Mouse (Mus musculus): ENCODE measurements around the gene Loxl3.
A peak's percentile ranks its signal among the peaks of the same experiment; 100 is the strongest.

Gene Loxl3

DNA sequence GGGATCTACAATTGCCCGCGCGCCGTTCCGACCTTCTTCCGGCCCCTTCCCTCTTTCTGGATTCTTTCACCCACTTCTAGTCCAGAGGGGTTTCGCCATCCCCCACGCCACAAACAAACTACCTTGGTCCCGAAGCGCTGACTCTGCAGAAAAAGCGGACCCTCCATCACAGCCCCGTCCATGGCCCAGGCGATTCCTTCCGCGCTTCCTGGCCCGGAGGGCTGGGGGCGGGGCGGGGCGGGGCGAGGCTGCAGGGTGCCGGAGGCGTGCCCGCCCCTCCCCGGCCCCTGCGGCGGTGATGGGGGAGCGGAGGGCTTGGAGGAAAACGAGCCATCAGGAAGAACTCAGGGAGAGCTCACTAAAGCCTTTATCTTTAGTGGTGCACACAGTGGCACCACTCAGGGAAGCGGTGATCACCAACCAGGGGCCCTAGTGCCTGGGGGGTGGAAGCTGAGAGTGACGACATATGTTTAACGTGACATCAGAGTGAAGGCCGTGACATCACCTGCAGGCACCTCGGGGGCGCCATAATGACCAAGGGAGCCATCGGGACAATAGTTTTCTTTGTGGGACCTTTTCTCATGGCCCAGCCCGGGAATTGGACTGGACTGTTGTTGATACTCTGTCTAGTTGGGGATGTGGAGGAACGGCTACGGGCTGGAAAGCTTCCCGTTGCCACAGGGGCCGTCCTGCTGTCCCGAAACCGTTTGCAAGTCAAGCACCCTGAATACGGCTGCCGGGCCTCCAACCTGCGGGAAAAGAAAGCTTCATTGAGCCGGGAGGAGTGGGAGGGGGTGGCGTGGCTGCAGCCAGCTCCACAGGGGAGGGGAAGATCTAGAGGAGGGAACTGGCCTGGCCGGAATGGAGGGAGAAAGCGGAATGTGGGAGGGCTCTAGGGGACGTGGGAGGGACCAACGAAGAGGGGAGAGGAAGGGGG, at the start of gene Loxl3, which contains the start of gene Dok1:
Gene Loxl3 (plus strand): TSS at position 925 of the 937 bp plus-strand sequence.
Gene Dok1 (minus strand): TSS at position 223 of the 937 bp plus-strand sequence.
- DNase-seq (ENCODE audit: low read depth in 1 of 2, low spot score in 2 of 2): peak in 1 of 2 experiments; percentile 71

DNA sequence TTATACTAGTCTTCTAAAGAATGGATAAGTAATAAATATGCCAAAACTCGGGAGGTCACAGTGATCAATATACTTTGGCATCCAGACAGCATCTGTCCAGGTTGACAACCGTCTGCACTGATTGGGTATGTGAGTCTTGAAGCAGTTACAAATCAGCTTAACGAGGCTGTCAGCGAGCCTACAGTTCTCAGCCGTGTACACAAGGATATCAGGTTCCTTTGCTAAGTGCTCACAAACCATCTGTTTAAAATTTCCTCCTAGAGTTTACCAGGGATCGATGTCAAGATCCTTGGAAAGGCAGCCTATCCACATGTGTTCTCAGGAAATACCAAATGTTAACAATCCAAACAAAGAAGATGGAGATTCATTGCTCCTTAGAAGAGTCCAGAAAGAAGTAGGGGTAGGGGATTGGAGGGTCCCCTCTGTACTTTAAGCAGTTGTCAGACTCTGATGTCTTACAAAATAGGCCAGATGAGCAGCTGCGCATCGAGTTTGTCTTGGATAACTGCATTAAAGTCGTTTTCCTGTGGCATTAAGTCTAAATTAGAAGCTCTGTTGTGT, 46.5 kb upstream of the Loxl3 start:
- no peak for DNase-seq (ENCODE audit: low read depth in 1 of 2, low spot score in 2 of 2)

DNA sequence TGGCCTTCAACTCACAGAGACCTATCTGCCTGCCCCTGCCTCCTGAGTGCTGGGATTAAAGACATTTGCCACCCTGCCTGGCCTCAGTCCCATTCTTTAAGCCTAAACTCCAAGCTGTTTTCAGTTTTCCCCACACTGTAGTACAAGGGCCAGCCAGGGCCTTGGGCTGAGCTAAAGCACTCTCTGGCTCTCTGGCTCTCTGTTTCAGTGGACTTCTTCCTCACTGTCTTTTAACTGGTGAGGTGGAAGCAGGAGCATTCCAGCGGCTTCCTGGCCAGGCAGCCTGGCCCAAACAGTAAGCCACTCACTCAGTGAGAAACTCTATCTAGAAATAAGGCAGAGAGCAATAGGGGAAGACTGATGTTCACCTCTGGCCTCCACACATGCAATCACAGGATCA, 40.3 kb upstream of the Loxl3 start:
- DNase-seq (ENCODE audit: low read depth in 1 of 2, low spot score in 2 of 2): no peak

DNA sequence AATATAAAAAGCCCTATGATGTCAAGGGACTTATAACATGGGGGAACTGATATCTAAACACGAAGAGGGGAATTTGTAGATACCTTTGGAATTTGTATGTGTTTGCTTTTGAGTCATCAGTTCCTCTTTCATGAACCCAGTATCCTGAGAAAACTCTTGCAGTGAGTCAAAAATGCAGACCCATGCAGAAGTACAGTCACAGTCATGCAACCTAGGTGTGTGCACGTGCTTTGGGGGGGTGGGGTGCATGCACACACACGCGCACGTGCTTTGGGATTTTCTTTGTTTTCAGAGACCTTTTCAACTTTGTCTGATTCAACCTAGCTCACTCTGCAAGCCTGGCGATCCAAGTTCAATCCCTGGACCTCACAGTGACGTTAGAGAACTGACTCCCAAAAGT, 39.6 kb upstream of the Loxl3 start:
- DNase-seq (ENCODE audit: low read depth in 1 of 2, low spot score in 2 of 2): no peak

DNA sequence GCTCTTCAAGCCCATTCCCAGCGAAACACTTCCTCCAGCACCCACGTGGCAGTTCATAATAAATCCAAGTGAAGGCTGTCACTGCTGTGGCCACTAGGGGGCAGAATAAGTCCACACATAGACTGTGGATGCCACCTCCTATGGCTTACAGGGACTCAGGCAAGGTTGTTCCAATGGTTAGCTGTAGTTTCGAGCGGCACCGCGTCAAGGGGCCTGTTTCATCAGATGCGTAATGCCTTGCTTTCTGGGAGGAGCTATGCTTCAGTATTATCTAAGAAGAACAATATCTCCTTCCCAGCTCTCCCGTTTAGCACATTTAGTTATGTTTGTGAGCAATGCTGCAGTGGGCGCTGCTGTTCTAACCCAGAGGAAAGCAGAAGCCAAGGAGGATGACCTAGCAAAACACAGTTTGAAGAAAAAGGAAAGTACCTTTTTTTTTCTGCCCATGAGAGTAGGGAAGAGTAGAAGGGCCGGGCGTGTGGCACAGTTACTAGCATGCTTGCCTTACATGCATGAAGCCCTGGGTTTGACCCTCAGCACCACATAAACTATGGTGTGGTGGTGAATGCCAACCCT, 37.1 kb upstream of the Loxl3 start:
- DNase-seq (ENCODE audit: low read depth in 1 of 2, low spot score in 2 of 2): peak; percentile 89

DNA sequence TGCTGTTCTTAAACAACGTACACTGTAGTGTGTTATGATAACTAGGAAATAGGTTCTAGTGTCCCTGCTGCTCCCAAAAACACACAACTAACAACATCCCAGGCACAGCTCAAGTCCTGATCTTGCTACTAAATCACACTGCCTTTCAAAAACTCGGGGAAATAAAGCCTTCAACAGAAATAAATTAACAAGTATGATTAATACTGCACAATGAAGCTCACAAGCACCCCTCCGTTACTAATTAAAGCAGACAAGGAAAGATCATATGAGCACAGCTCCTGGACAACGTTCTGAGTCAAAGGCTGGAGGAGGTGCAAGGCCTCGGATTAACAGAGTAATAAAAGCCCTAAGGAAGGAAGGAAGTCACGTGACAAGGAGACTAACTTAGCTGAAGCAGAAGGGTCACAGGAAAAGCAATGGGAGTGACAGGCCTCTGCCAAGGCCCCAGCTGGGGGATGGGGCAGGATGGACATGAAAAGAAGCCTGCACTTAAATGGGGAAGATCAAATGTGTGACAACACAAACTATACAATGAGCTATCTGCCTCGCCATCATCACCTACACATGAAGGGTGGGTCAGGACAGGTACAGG, 36.4 kb upstream of the Loxl3 start:
- no peak for DNase-seq (ENCODE audit: low read depth in 1 of 2, low spot score in 2 of 2)

DNA sequence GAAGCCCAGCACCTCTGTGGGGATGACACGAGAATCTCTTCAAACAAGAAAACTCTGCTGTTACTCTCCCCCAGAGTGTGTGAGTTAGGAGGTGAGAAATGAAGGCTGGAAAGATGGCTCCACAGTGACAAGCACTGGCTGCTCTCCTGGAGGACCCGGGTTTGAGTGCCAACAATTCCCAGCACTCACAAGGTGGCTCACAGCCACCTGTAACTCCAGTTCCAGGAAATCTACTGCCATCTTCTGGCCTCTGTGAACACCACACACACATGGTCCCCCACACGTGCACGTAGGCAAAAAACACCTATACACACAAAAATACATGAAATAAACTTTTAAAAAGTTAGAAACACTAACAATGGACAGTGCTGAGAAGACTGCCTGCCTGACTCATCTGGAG, 35.6 kb upstream of the Loxl3 start:
- no peak for DNase-seq (ENCODE audit: low read depth in 1 of 2, low spot score in 2 of 2)

DNA sequence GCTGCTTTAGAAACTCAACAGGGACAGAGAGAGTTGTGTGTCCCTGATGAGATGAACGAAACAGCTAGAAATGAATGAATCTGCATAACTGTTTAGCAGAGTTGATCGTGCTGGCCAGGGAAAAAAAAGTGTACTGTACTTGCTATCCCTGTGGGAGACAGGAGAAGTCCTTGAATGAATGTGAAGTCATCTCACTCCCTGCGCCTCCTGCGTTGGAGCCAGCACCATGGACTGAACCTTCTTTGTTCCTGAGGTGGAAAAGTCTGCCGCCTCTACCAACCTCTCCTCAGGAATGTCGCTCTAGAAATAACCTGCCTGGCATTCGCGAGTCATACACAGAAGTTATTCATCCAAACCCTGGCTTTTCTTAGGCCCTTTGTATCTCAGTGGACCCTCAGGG, 34.0 kb upstream of the Loxl3 start:
- DNase-seq (ENCODE audit: low read depth in 1 of 2, low spot score in 2 of 2): no peak

DNA sequence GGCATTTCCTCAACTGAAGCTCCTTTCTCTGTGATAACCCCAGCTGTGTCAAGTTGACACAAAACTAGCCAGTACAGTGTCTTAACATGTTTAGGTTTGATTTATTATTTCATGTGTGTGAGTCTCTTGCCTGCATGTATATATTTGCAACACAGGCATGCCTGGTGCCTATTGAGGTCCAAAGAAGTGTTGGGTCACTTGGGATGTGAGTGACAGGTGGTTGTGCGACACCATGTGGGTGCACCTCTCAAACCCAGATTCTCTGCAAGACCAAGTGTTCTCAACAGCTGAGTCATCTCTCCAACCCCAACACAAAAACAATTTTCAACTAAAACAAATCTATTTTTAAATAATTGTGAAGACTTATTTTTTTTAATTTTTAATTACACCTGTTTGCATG, 30.9 kb upstream of the Loxl3 start:
- DNase-seq (ENCODE audit: low read depth in 1 of 2, low spot score in 2 of 2): no peak

DNA sequence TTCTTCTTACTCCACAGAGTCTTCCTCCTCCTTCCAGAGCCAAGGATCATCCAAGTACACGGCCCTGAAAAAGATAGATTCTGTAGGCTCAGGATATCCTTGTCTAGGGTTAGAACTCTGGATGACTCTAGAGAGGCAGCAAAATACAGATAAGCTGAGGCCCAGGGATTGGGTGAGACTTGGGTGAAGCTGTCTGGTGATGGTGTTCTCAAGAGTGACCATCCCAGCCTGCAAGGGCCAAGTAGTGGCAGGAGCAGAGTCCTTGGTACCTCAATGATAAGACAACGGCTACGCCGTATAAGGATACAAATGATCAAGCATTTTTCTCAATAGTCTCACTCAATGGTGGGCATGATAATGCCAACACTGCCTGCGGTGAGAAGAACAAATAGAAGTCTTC, 30.1 kb upstream of the Loxl3 start:
- DNase-seq (ENCODE audit: low read depth in 1 of 2, low spot score in 2 of 2): no peak

DNA sequence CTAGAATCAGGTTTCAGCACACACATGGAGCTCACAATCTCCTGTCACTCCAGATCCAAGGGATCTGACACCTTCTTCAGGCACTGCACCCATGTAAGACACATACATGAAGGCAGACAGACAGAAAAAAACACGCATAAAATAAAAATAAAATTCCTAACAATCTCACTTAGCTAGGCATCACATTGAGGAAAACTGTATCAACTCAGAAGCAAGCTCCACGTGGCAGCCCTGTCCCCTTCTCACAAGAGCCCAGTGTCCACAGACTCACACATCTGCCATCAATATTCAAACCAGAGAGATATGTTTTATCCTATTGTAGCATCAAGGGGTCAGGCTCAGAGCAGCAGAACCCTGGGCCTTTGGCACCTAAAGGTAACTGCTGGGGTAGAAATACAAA, 29.7 kb upstream of the Loxl3 start:
- DNase-seq (ENCODE audit: low read depth in 1 of 2, low spot score in 2 of 2): no peak

DNA sequence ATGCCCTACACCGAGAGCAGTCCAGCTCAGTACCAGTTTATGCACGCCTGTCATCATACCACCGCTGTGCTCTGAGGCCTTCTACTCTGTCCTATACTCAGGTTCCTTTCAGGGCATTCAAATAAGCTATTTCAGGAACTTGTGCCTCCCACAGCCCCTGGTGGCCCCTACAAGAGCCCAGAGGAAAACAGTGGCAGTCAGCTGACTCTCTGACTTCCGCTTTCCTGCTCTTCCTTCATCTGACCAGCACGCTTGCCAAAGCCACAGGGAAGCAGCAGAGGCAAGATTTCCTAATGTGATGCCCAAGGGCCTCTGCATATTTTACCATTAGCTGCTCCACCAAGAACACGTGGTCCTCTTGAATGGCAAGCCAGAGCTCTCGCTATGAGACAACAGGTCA, 29.1 kb upstream of the Loxl3 start:
- DNase-seq (ENCODE audit: low read depth in 1 of 2, low spot score in 2 of 2): peak; percentile 76 to 79

DNA sequence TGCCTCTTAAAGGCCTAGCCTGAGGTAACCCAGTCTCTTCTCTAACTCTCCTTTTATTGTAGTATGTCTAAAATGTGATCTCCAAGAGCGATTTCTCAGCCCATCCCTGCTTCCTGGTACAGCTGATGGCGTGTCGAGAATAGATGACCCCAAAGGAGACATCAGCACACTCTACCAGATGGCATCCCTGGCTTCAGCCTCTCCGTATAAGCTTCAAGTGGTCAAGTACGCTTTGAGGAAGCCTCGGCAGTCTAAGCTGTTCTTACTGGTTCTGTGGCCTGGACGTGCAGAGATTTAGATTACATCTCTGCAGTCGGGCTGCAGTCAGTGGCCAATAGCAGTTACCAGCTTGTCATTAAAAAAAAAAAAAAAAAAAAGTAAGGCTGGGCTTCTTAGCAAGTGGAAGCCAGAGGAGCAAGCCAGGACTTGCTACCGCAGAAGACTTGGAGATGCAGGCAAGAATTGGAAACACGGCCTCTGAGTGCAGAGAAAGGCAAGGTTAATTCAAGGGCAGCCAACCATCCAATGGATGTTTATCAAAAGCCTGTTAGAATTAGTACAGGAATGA, 28.4 kb upstream of the Loxl3 start:
- DNase-seq (ENCODE audit: low read depth in 1 of 2, low spot score in 2 of 2): no peak

DNA sequence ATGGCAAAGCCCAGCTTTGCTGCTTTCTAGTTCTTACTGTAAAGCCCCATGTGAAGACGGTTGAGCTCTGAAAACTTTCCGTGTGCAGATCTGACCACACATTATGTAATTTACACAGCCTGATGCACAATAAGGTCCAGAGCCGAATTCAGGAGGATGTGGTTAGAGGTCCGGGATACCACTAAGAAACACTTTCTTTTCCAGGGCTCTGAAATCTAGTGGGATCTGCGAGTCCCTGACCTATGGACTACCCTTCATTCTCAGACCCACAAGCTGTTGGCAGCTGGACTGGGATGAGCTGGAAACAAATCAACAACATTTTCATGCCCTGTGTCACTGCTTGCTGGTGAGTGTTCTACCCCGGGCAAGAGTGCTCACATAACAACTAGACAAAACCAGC, 27.9 kb upstream of the Loxl3 start:
- DNase-seq (ENCODE audit: low read depth in 1 of 2, low spot score in 2 of 2): no peak

DNA sequence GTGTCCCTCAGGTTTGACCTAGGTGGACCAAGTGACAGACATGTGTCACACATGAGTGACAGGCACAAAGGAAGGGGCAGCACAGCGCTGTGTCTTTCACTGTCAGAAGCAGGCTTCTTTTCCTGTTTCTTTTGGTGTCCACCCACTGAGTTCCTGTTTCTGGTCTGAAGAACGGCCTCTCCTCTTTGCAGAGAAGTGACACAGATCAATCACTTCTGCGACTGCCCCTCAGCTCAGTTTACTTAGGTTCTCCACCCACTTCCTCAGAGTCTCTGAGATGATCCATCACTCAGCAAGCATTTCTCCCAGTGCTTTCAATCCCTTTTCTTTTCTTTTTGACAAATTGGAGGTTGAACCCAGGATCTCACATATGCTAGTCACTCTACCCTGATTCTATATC, 25.3 kb upstream of the Loxl3 start:
- DNase-seq (ENCODE audit: low read depth in 1 of 2, low spot score in 2 of 2): no peak

DNA sequence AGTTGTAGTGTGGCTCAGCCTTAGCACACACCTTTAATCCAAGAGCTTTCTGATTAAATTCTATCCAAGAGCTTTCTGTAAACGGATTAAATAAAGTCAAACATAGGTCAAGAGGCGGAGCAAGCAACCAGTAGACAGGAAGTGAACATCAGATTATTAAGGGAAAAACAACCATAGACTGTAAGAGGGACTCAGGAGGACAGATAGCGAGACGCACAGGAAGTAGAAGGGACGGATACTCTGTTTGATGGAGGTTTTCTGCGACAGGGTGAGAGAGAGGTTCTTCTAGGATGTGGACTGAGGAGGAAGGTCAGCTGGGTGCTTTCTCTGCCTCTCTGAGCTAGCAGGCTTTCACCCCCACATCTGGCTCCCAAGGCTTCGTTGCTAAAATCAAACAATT, 24.0 kb upstream of the Loxl3 start:
- DNase-seq (ENCODE audit: low read depth in 1 of 2, low spot score in 2 of 2): no peak

DNA sequence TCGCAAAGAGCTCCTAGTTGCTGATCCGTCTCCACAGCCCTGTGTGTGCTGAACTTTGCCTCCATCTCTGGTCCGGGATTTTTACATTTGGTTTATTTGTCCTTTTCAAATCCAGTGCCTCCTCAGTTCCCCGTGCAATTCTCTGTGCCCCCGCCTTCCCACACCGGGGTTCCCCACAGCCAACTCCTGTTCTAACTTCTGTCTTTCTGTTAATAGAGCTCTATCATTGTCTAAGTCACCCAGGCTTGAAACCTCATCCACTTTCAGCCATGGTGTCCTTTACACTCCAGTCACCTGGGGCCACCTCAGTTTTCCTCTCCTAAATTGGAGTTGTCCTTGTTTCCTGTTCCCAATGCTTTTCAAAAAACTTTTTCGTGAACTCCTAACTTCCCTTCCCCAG, 22.7 kb upstream of the Loxl3 start:
- no peak for DNase-seq (ENCODE audit: low read depth in 1 of 2, low spot score in 2 of 2)

DNA sequence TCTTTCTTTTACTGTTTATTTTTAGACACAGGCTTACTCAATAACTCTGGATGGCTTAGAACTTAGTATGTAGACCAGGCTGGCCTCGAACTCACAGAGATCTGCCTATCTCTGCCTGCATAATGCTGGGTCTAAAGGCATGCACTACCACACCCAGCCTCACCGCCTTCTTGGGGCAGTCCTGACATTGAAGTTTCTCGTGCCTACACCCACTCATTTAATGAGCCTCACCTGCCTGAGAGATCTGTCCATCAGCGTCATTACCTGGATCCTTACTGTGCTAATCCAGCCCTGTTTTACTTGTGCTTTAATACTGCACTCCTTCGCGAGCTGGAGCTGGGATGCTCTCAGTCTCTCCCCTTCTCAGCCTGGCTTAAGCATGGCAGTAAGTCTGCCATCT, 22.2 kb upstream of the Loxl3 start:
- DNase-seq (ENCODE audit: low read depth in 1 of 2, low spot score in 2 of 2): no peak

DNA sequence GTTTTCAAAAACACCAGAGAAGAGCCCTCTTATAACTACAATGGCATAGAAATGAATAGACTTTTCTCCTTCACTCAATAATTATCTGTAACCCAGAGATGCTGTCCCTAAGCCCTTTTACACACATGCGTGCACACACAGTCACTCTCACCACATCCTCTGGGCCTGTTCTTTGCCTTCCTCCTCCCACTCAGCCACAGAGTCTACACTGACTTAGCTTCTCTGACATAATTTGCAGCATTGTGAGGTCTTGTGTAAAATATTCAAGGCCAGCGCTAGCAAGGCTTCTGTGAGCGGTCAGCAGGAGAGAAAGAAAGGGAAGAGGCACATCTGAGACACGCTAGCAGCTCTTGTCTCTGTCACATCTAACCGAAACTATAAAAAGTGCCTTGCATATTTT, 20.5 kb upstream of the Loxl3 start:
- no peak for DNase-seq (ENCODE audit: low read depth in 1 of 2, low spot score in 2 of 2)

DNA sequence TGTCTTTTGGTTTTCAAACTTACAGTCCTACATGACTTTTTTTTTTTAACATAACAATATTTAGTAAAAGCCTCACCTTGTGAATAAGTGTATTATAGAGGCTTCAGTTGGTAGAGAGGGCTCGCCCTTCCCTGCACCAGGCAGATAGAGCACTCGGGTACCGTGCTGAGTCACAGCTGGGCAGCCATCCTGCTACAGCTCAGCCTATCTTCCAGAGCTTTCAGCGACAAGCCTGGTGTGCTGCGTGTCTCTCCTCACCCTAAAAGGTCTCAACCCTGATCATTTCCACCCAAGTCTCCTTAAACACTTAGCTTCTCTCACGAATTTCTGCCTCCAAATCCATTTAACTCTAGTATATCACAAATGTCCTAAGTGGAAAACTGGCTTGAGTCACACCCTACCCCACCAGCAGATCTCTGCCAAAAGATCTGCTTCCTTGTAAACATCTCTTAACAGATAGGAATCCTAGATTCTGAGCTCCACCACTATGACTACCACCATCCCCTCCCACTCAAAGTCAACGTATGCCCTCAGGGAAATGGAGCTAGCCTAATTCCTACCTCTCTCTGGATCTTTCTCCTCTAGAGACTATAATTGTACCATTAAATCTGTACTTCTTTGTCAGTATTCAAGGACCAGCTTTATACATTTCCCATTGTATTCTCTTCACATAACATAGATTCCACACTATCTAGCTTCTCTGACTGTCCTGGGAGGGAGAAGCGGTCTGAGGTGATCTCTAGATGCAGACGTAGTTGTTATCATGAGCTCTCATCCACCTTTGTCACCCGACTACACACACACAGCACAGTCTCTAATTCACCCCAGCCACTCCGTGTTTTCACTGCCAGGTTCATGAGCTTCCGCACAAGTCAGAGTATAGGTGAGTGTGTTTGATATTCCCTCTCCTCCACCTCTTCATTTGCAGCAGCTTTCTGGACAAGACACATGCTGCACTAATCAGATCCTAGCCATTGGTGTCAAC, 19.2 kb upstream of the Loxl3 start:
- no peak for DNase-seq (ENCODE audit: low read depth in 1 of 2, low spot score in 2 of 2)

Data from monocyte, adult 2 months (primary cell).